Mouse (Mus musculus) MEL (cell line): ENCODE data around the gene Gcnt4.

ENCODE experiments used
- CTCF ChIP-seq, 3 experiments: IDR thresholded peaks in 2 of 3; conservative IDR thresholded peaks in 1 of 3; 2 replicates each; pipeline ENCODE4 v1.5.1; 2011 to 2012; ENCODE audit warnings: low read length in 3 of 3, low read depth in 2 of 3, mild to moderate bottlenecking in 2 of 3, improper control_type of control experiment in 1 of 3, inconsistent platforms in 1 of 3, mixed read lengths in 1 of 3, moderate library complexity in 1 of 3; ENCODE audit not compliant: control insufficient read depth in 1 of 3, insufficient read depth in 1 of 3, poor library complexity in 1 of 3, severe bottlenecking in 1 of 3
- POLR2A ChIP-seq, 2 experiments: IDR thresholded peaks; 2 replicates each; pipeline ENCODE4 v1.6.1; 2011 to 2012; ENCODE audit warnings: low read length in 2 of 2, mild to moderate bottlenecking in 2 of 2, control low read depth in 1 of 2, improper control_type of control experiment in 1 of 2, low read depth in 1 of 2, moderate library complexity in 1 of 2; ENCODE audit not compliant: control insufficient read depth in 1 of 2, insufficient read depth in 1 of 2, poor library complexity in 1 of 2
- SMC3 ChIP-seq: IDR thresholded peaks from 2 replicates; pipeline ENCODE4 v1.6.1; 2011; ENCODE audit warnings: low read depth, low read length, improper control_type of control experiment
- TCF12 ChIP-seq: IDR thresholded peaks from 2 replicates; pipeline ENCODE4 v1.6.1; 2014; ENCODE audit warnings: low read depth, mild to moderate bottlenecking, inconsistent platforms, low read length, improper control_type of control experiment, moderate library complexity

GRCm38 (mm10) chr13:96956466-96956865 is 32.0 kb downstream of the Gcnt4 start:
- TF ChIP-seq CTCF (IDR thresholded peaks at IDR 0.05 in 2 of 3, conservative IDR thresholded peaks at IDR 0.05 in 1 of 3; ENCODE audit: control insufficient read depth in 1 of 3, insufficient read depth in 1 of 3, low read depth in 2 of 3, low read length in 3 of 3, poor library complexity in 1 of 3, severe bottlenecking in 1 of 3) (no peak), POLR2A (IDR thresholded peaks at IDR 0.05; ENCODE audit: control insufficient read depth in 1 of 2, insufficient read depth in 1 of 2, low read depth in 1 of 2, low read length in 2 of 2, poor library complexity in 1 of 2) (no peak), SMC3 (no peak), TCF12 (no peak)
